Mouse (Mus musculus): Measurements from ENCODE around the gene Tns1. TPM values are rescaled to one million over a fixed set of nuclear protein-coding genes. Genes with fewer than 3 reads are reported as not detected.

Gene Tns1
- polyA plus RNA-seq, 1 experiment from 2014 or later: 28.8 TPM

GRCm38 (mm10) chr1:74028118-74028880 is 96.0 kb downstream of the Tns1 start:
- 51% methylated on average over 13 of the region's 13 CpGs for WGBS
- H3K36me3 ChIP-seq (ENCODE audit: control insufficient read depth, insufficient read depth, low read length): no peaks in the 10 kb centered on the region
- H3K9me3 ChIP-seq (ENCODE audit: control insufficient read depth, low read length): no peaks in the 10 kb centered on the region
- H3K9ac ChIP-seq (ENCODE audit: low read length): peak overlapping the region; percentile 2
- TF ChIP-seq EP300 (optimal IDR thresholded peaks at IDR 0.05) (no peak), CTCF (IDR thresholded peaks at IDR 0.05; ENCODE audit: low read depth) (no peak)
- H3K27ac ChIP-seq (replicated peaks): peak overlapping the region; percentile 92
- no peaks in the 10 kb centered on the region for H3K27me3 ChIP-seq (ENCODE audit: control insufficient read depth, insufficient read depth, low read length)
- ATAC-seq (ENCODE audit: low FRiP score, low TSS enrichment) (no peak), DNase-seq (ENCODE audit: low spot score) (no peak)
- H3K4me3 ChIP-seq (ENCODE audit: low read depth, low read length): no peak overlapping the region
- peaks cover 39% of the 10 kb centered on the region for H3K4me1 ChIP-seq (replicated peaks; ENCODE audit: control insufficient read depth, insufficient read depth)
- 0 out of 2 replicates have a peak overlapping the region, but pooled peaks have one; percentile 11 for H3K4me2 ChIP-seq (replicated peaks; ENCODE audit: low read depth)

GRCm38 (mm10) chr1:74027559-74028091 is 96.6 kb downstream of the Tns1 start:
- ATAC-seq (ENCODE audit: low FRiP score, low TSS enrichment) (peak; percentile 64), DNase-seq (ENCODE audit: low spot score) (peak; percentile 63)
- Histone ChIP-seq H3K27me3 (ENCODE audit: control insufficient read depth, insufficient read depth, low read length) (no peaks in the 10 kb centered on the region), H3K9ac (ENCODE audit: low read length) (peak overlapping the region; percentile 2), H3K27ac (replicated peaks) (peak overlapping the region; percentile 92), H3K4me1 (replicated peaks; ENCODE audit: control insufficient read depth, insufficient read depth) (peaks cover 39% of the 10 kb centered on the region), H3K9me3 (ENCODE audit: control insufficient read depth, low read length) (no peaks in the 10 kb centered on the region), H3K4me3 (ENCODE audit: low read depth, low read length) (no peak overlapping the region), H3K4me2 (replicated peaks; ENCODE audit: low read depth) (peak overlapping the region; percentile 8; the same call in 1 of the 2 replicates), H3K36me3 (ENCODE audit: control insufficient read depth, insufficient read depth, low read length) (no peaks in the 10 kb centered on the region)
- TF ChIP-seq CTCF (IDR thresholded peaks at IDR 0.05; ENCODE audit: low read depth): no peak
- TF ChIP-seq EP300 (optimal IDR thresholded peaks at IDR 0.05): peak; percentile 22
- 19% methylated on average over 11 of the region's 11 CpGs for WGBS

GRCm38 (mm10) chr1:74026703-74027195 is 97.5 kb downstream of the Tns1 start:
- ATAC-seq (ENCODE audit: low FRiP score, low TSS enrichment) (no peak), DNase-seq (ENCODE audit: low spot score) (no peak)
- H3K4me1 ChIP-seq (replicated peaks; ENCODE audit: control insufficient read depth, insufficient read depth): peaks cover 34% of the 10 kb centered on the region; the same call in 1 of the 2 replicates
- no peak overlapping the region for H3K4me3 ChIP-seq (ENCODE audit: low read depth, low read length)
- H3K4me2 ChIP-seq (replicated peaks; ENCODE audit: low read depth): no peak overlapping the region
- no peaks in the 10 kb centered on the region for H3K27me3 ChIP-seq (ENCODE audit: control insufficient read depth, insufficient read depth, low read length)
- peak overlapping the region; percentile 92 for H3K27ac ChIP-seq (replicated peaks)
- H3K9me3 ChIP-seq (ENCODE audit: control insufficient read depth, low read length): no peaks in the 10 kb centered on the region
- WGBS: 45% methylated on average over 9 of the region's 9 CpGs
- no peak overlapping the region; the same call in 1 of the 2 replicates for H3K9ac ChIP-seq (ENCODE audit: low read length)
- no peaks in the 10 kb centered on the region for H3K36me3 ChIP-seq (ENCODE audit: control insufficient read depth, insufficient read depth, low read length)
- TF ChIP-seq CTCF (IDR thresholded peaks at IDR 0.05; ENCODE audit: low read depth) (no peak), EP300 (optimal IDR thresholded peaks at IDR 0.05) (no peak)

GRCm38 (mm10) chr1:74025651-74026226 is 98.5 kb downstream of the Tns1 start:
- Histone ChIP-seq H3K27me3 (ENCODE audit: control insufficient read depth, insufficient read depth, low read length) (no peaks in the 10 kb centered on the region), H3K36me3 (ENCODE audit: control insufficient read depth, insufficient read depth, low read length) (no peaks in the 10 kb centered on the region), H3K4me2 (replicated peaks; ENCODE audit: low read depth) (no peak overlapping the region), H3K27ac (replicated peaks) (peak overlapping the region; percentile 9; the same call in 1 of the 2 replicates), H3K4me3 (ENCODE audit: low read depth, low read length) (no peak overlapping the region), H3K9ac (ENCODE audit: low read length) (no peak overlapping the region), H3K9me3 (ENCODE audit: control insufficient read depth, low read length) (no peaks in the 10 kb centered on the region), H3K4me1 (replicated peaks; ENCODE audit: control insufficient read depth, insufficient read depth) (peaks cover 25% of the 10 kb centered on the region; the same call in 1 of the 2 replicates)
- DNase-seq (ENCODE audit: low spot score) (no peak), ATAC-seq (ENCODE audit: low FRiP score, low TSS enrichment) (no peak)
- TF ChIP-seq EP300 (optimal IDR thresholded peaks at IDR 0.05) (no peak), CTCF (IDR thresholded peaks at IDR 0.05; ENCODE audit: low read depth) (no peak)
- WGBS: 28% methylated on average over 4 of the region's 4 CpGs

GRCm38 (mm10) chr1:74025227-74025626 is 99.0 kb downstream of the Tns1 start:
- no peak overlapping the region for H3K4me2 ChIP-seq (replicated peaks; ENCODE audit: low read depth)
- no peak overlapping the region; the same call in 1 of the 2 replicates for H3K9ac ChIP-seq (ENCODE audit: low read length)
- no peak for ATAC-seq (ENCODE audit: low FRiP score, low TSS enrichment)

More at GRCm38 (mm10) chr1:74025227-74025626, 99.0 kb downstream of the Tns1 start:
- H3K27ac ChIP-seq (replicated peaks): peak overlapping the region; percentile 67
- H3K4me1 ChIP-seq (replicated peaks; ENCODE audit: control insufficient read depth, insufficient read depth): peaks cover 25% of the 10 kb centered on the region; the same call in 1 of the 2 replicates
- H3K36me3 ChIP-seq (ENCODE audit: control insufficient read depth, insufficient read depth, low read length): no peaks in the 10 kb centered on the region
- DNase-seq (ENCODE audit: low spot score): no peak
- H3K9me3 ChIP-seq (ENCODE audit: control insufficient read depth, low read length): no peaks in the 10 kb centered on the region
- no peaks in the 10 kb centered on the region for H3K27me3 ChIP-seq (ENCODE audit: control insufficient read depth, insufficient read depth, low read length)
- WGBS: 24% methylated on average over 6 of the region's 6 CpGs
- TF ChIP-seq EP300 (optimal IDR thresholded peaks at IDR 0.05) (no peak), CTCF (IDR thresholded peaks at IDR 0.05; ENCODE audit: low read depth) (no peak)
- no peak overlapping the region for H3K4me3 ChIP-seq (ENCODE audit: low read depth, low read length)
